Mouse (Mus musculus) erythroblast, embryonic 14.5 days (primary cell): Measurements from ENCODE around the gene Elavl1. TPM values are rescaled to one million over a fixed set of nuclear protein-coding genes. Genes with fewer than 3 reads are reported as not detected.

Source experiments
- H3K27me3 ChIP-seq: 2 replicates; pipeline ENCODE4 v1.6.1; 2012; ENCODE audit warnings: inconsistent platforms; ENCODE audit not compliant: control insufficient read depth
- H3K36me3 ChIP-seq: 2 replicates; pipeline ENCODE4 v1.6.1; 2012; ENCODE audit warnings: mild to moderate bottlenecking, inconsistent platforms; ENCODE audit not compliant: control insufficient read depth
- H3K4me1 ChIP-seq: 2 replicates; pipeline ENCODE4 v1.6.1; 2012; ENCODE audit warnings: inconsistent platforms; ENCODE audit not compliant: control insufficient read depth
- H3K4me3 ChIP-seq: replicated peaks from 2 replicates; pipeline ENCODE3; 2012; ENCODE audit warnings: moderate library complexity, mild to moderate bottlenecking, inconsistent platforms
- H3K9me3 ChIP-seq: 2 replicates; pipeline ENCODE4 v1.6.1; 2012; ENCODE audit warnings: low read length, inconsistent platforms, mixed read lengths; ENCODE audit not compliant: control insufficient read depth
- GATA1 ChIP-seq: IDR thresholded peaks from 2 replicates; pipeline ENCODE4 v1.6.1; 2012; ENCODE audit warnings: low read length, inconsistent platforms, mixed read lengths
- TAL1 ChIP-seq: IDR thresholded peaks from 3 replicates; pipeline ENCODE4 v1.6.1; 2012; ENCODE audit warnings: low read length, inconsistent platforms, mixed read lengths
- polyA plus RNA-seq: library from polyadenylated mRNA; stranded (reverse); fragments of >175 nt; gene quantifications from 2 replicates; pipeline ENCODE4 v1.2.3, GENCODE M21; 2012

Elavl1 gene
- 1.1 and 1.2 TPM in 2 replicates for polyA plus RNA-seq

DNA sequence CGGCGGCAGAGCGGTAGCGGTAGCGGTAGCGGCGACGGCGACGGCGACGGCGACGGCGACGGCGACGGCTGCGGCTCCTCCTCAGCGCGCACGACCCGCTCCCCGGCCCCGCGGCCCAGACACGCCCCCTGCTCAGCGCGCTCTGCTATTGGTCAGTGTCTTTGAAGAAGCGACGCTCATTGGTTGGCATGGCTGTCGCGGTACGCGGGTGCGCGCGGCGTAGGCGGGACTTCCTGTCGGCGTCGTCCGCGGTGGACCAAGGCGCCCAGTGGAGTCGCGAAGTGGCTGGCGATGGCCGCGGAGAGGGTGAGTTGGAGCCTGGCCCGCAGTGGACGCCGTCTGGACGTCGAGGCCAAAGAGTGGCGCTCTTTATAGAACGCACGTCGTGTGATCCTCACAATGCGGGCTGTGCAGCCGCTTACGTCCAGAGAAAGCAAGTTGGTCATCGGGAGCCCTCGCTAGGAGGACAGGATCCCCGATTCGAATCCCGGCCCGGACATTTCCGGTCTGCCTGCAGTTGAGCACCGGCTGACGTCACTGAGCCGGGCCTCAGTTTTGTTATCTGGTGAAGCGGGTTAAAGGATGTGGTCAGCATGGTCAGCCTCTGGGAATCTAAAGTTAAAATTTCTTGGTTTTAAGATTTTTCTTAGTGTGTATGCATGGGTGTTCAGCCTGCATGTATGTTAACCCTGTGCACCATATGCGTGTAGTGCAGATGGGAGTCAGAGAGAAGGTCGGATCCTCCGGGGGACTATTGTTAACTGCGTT is at the start of gene Elavl1, which contains the start of gene Ccl25:
TSS of gene Elavl1 (minus strand) at position 431 of the 768 bp plus-strand sequence.
TSS of gene Ccl25 (plus strand) at position 228 of the 768 bp plus-strand sequence.
- H3K9me3 ChIP-seq = no peaks in the 10 kb centered on the region
- H3K4me3 ChIP-seq = peak within 1 kb of the TSS; percentile 95
- H3K4me1 ChIP-seq = peaks cover 64% of the 10 kb centered on the region
- H3K36me3 ChIP-seq = peaks cover 67% of the 10 kb centered on the region
- no peaks in the 10 kb centered on the region for H3K27me3 ChIP-seq
- TF ChIP-seq GATA1 = no peak
- TF ChIP-seq TAL1 = no peak

DNA sequence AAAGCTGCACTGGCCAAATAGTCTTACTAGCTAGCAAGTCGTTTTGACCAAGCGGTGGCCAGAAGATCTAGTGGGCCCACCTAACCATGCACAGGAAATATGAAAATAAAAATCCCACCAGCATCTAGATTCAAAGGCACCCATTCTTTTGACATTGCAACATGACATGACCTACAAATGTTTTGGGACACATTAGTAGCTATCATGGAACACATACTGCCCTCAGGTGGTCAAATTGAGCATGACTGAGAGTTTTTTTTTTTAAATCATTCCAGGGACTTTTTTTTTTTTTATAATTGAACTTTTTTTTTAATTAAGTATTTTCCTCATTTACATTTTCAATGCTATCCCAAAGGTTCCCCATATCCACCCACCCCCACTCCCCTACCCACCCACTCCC is 47.4 kb upstream of the Elavl1 start:
- no peak for TF ChIP-seq TAL1
- TF ChIP-seq GATA1 = no peak
- H3K9me3 ChIP-seq = no peaks in the 10 kb centered on the region
- H3K27me3 ChIP-seq = no peaks in the 10 kb centered on the region
- H3K36me3 ChIP-seq = no peaks in the 10 kb centered on the region
- no peaks in the 10 kb centered on the region for H3K4me1 ChIP-seq
- no peak overlapping the region for H3K4me3 ChIP-seq

GRCm38 (mm10) chr8:4370078-4370477 is 44.9 kb upstream of the Elavl1 start:
- Histone ChIP-seq H3K27me3 (no peaks in the 10 kb centered on the region), H3K4me3 (no peak overlapping the region), H3K36me3 (no peaks in the 10 kb centered on the region), H3K4me1 (no peaks in the 10 kb centered on the region), H3K9me3 (no peaks in the 10 kb centered on the region; the same call in 1 of the 2 replicates)
- TF ChIP-seq GATA1 = no peak

- Histone ChIP-seq H3K4me1 (no peaks in the 10 kb centered on the region), H3K36me3 (no peaks in the 10 kb centered on the region), H3K4me3 (no peak overlapping the region), H3K27me3 (no peaks in the 10 kb centered on the region), H3K9me3 (no peaks in the 10 kb centered on the region; the same call in 1 of the 2 replicates)
- TF ChIP-seq GATA1 = no peak
- no peak for TF ChIP-seq TAL1
Measured at GRCm38 (mm10) chr8:4368470-4368869, 43.3 kb upstream of the Elavl1 start.

GRCm38 (mm10) chr8:4367808-4368207 is 42.6 kb upstream of the Elavl1 start:
- Histone ChIP-seq H3K4me1 (no peaks in the 10 kb centered on the region), H3K4me3 (no peak overlapping the region), H3K27me3 (no peaks in the 10 kb centered on the region), H3K36me3 (no peaks in the 10 kb centered on the region), H3K9me3 (no peaks in the 10 kb centered on the region; the same call in 1 of the 2 replicates)
- TF ChIP-seq GATA1 (no peak), TAL1 (no peak)

DNA sequence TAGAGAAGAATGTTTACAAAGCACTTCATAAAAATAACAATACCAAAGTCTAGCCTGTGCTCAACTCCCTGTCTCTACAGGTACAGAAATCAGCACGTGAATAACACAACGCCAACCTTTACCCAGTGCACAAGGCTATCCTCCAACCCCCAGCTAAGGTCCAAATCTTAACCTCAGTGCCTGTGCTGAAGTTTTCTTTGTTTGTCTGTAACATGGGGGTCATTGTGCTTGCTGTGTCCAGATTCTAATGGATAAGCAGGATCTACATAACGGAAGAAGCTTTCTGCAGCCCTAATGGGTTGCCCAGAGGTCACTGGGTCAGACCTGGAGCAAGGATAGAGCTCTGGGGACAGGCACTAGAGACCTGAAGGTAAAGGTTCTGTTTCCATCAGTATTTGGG is 41.0 kb upstream of the Elavl1 start:
- TF ChIP-seq GATA1 (no peak), TAL1 (no peak)
- Histone ChIP-seq H3K4me3 (no peak overlapping the region), H3K4me1 (no peaks in the 10 kb centered on the region), H3K9me3 (no peaks in the 10 kb centered on the region; the same call in 1 of the 2 replicates), H3K27me3 (no peaks in the 10 kb centered on the region), H3K36me3 (no peaks in the 10 kb centered on the region)

DNA sequence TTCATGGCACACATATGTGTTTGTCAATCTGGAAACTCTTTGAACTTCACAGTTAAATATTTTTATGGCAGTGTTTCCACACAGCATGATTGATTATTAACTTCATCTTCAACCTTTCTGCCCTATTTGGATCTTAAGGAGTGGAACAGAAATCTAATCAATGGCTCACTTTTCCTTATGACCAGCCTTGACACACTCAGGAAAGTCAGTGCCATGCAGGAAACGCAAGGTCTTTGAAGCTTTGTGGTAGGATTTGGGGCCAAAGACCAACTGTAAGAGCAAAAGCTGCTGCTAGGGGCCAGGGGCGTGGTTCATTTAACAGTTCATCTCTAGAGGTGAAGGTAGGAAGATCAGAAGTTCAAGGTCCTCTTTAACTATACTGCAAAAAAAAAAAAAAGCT is 35.7 kb upstream of the Elavl1 start:
- Histone ChIP-seq H3K9me3 (no peaks in the 10 kb centered on the region), H3K36me3 (no peaks in the 10 kb centered on the region), H3K4me1 (no peaks in the 10 kb centered on the region), H3K27me3 (no peaks in the 10 kb centered on the region), H3K4me3 (no peak overlapping the region)
- TF ChIP-seq TAL1 (no peak), GATA1 (no peak)

DNA sequence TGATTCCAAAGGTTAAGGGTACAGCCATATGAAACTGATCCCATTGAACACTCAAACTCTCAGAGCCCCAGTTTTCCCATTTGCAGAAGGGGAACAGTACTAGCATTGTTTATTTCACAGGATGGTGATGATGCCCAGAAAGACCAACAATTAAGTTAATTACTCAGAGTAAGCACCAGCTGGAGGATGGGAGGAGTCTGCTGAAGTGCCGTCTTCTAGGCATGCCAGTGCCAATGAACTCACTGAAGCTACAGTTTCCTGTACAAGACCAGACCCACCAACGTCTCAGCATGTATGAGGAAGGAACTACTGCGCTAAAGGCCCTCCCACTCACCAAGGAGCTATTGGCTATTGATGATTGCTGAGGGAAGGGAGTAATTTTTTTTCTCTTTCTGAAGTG is 34.1 kb upstream of the Elavl1 start:
- Histone ChIP-seq H3K36me3 (no peaks in the 10 kb centered on the region), H3K4me1 (no peaks in the 10 kb centered on the region), H3K9me3 (no peaks in the 10 kb centered on the region), H3K4me3 (no peak overlapping the region), H3K27me3 (no peaks in the 10 kb centered on the region)
- TF ChIP-seq TAL1 (no peak), GATA1 (no peak)

DNA sequence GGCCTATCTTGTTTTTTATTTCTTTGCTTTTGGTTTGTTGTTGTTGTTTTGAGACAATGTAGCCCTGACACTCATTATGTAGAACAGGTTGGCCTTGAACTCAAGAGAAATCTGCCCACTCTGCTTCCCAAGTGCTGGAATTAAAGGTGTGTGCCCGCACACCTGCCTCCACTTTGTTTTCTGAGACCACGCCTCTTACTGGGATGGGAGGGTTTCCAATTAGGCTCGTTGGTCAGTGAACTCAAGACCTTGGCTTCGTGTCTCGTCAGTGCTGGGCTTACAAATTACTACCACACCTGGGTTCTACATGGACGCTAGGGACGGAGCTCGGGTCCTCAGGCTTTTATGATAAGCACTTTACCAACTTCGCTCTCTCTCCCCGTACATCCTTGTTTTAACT is 30.2 kb upstream of the Elavl1 start:
- Histone ChIP-seq H3K9me3 (no peaks in the 10 kb centered on the region), H3K4me3 (no peak overlapping the region), H3K36me3 (no peaks in the 10 kb centered on the region), H3K4me1 (no peaks in the 10 kb centered on the region), H3K27me3 (no peaks in the 10 kb centered on the region)
- no peak for TF ChIP-seq GATA1
- TF ChIP-seq TAL1 = no peak
